Mouse (Mus musculus) stomach, embryonic 15.5 days (tissue): ENCODE measurements around the gene Pde10a. TPM values are rescaled to one million over a fixed set of nuclear protein-coding genes. Genes with fewer than 3 reads are reported as not detected.

Experiments used
- ATAC-seq: fragments of 200-750 bp; cut with Nextera tagmentation; 2 replicates; pipeline ENCODE4 v1.8.0; 2017; ENCODE audit warnings: low read depth, moderate number of reproducible peaks, moderate TSS enrichment; ENCODE audit not compliant: insufficient read depth, low FRiP score
- H3K27ac ChIP-seq: fragments of 300-500 bp; sonication (generic); 2 replicates; pipeline ENCODE4 v1.5.1; 2015; ENCODE audit warnings: mild to moderate bottlenecking, inconsistent platforms
- H3K27me3 ChIP-seq: fragments of 300-500 bp; sonication (generic); replicated peaks from 2 replicates; pipeline ENCODE4 v1.6.1; 2015; ENCODE audit warnings: inconsistent platforms
- H3K36me3 ChIP-seq: fragments of 300-500 bp; sonication (generic); 2 replicates; pipeline ENCODE4 v1.6.1; 2015; ENCODE audit warnings: inconsistent platforms
- H3K4me1 ChIP-seq: fragments of 300-500 bp; sonication (generic); 2 replicates; pipeline ENCODE4 v1.6.1; 2015; ENCODE audit warnings: inconsistent platforms
- H3K4me2 ChIP-seq: fragments of 300-500 bp; sonication (generic); 2 replicates; pipeline ENCODE4 v1.6.1; 2015; ENCODE audit warnings: mild to moderate bottlenecking, inconsistent platforms
- H3K4me3 ChIP-seq: fragments of 300-500 bp; sonication (generic); replicated peaks from 2 replicates; pipeline ENCODE4 v1.5.1; 2015; ENCODE audit warnings: inconsistent platforms
- H3K9ac ChIP-seq: fragments of 300-500 bp; sonication (generic); 2 replicates; pipeline ENCODE4 v1.6.1; 2015; ENCODE audit warnings: inconsistent platforms
- H3K9me3 ChIP-seq: fragments of 300-500 bp; sonication (generic); 2 replicates; pipeline ENCODE4 v1.6.1; 2016; ENCODE audit warnings: inconsistent platforms
- WGBS: fragments of 180-500 bp; shearing (Covaris S2); methylation state at CpG from one replicate; pipeline ENCODE4 v1.1.7; 2015; 5-methylcytosine and 5-hydroxymethylcytosine counted together
- polyA plus RNA-seq: library from polyadenylated mRNA; unstranded; fragments of >200 nt; fragmentation: Nextera tagmentation; extraction: Ambion mirVana; gene quantifications from 2 replicates; pipeline ENCODE4 v1.2.1, GENCODE M21; 2015

The Pde10a gene
- polyA plus RNA-seq, 1 experiment from 2014 or later: 1.4 TPM

- Histone ChIP-seq H3K4me1 (no peaks in the 10 kb centered on the region), H3K4me2 (no peak overlapping the region), H3K36me3 (no peaks in the 10 kb centered on the region), H3K9me3 (no peaks in the 10 kb centered on the region), H3K4me3 (no peak overlapping the region), H3K27me3 (no peaks in the 10 kb centered on the region), H3K9ac (no peak overlapping the region), H3K27ac (no peak overlapping the region)
- no peak for ATAC-seq
- WGBS: 79% methylated on average over 11 of the region's 11 CpGs
Measured at GRCm38 (mm10) chr17:8775571-8776161, 250.5 kb downstream of the Pde10a start.

DNA sequence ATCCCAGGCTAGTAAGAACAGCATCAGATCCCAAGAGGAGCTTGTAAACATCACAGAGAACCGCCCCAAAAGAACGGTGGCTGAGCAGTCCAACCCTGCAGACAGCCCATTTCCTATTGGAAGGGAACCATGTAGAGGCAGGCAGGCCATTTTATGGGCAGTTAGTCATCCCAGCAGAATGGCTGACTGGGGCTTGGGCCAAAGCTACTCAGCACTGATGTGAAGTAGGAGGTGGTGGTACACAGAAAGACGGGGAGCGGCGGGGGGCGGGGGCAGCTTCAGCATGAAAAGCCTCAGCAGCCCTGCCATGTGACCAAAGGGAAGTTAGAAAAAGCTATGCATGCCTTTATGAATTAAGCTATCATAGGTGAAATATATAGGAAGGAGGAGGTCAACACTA is 252.5 kb downstream of the Pde10a start:
- H3K9me3 ChIP-seq: no peaks in the 10 kb centered on the region
- no peak overlapping the region for H3K4me2 ChIP-seq
- no peaks in the 10 kb centered on the region for H3K36me3 ChIP-seq
- no peaks in the 10 kb centered on the region for H3K4me1 ChIP-seq
- ATAC-seq: no peak
- H3K27me3 ChIP-seq: no peaks in the 10 kb centered on the region
- no peak overlapping the region for H3K27ac ChIP-seq
- WGBS: 89% methylated on average over 6 of the region's 6 CpGs
- no peak overlapping the region for H3K9ac ChIP-seq
- no peak overlapping the region for H3K4me3 ChIP-seq

GRCm38 (mm10) chr17:8778839-8779238 is 253.7 kb downstream of the Pde10a start:
- H3K4me1 ChIP-seq: no peaks in the 10 kb centered on the region
- H3K9ac ChIP-seq: no peak overlapping the region
- no peak overlapping the region for H3K4me3 ChIP-seq
- no peak for ATAC-seq
- H3K27me3 ChIP-seq: no peaks in the 10 kb centered on the region
- 56% methylated on average over 5 of the region's 5 CpGs for WGBS
- H3K9me3 ChIP-seq: no peaks in the 10 kb centered on the region
- no peaks in the 10 kb centered on the region for H3K36me3 ChIP-seq
- no peak overlapping the region for H3K4me2 ChIP-seq
- H3K27ac ChIP-seq: no peak overlapping the region

DNA sequence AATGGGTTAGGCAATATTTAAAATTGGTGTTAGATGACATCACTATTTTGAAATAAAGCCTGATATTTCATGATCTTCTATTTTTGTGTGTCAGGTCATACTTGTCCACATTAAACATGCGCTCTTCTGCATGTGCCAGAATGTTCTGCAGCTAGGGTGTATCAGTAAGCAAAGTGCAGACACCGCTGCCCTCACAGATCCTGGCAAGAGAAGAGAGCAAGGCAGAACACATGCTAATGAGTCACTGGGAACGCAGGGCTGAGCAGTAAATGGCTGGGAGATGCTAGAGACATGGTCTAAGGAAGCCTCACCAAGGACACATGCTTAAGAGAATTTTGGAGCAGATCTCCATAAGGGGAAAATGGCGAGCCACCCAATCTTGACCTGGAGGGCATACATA is 255.3 kb downstream of the Pde10a start:
- H3K36me3 ChIP-seq: no peaks in the 10 kb centered on the region
- WGBS: 81% methylated on average over 4 of the region's 4 CpGs
- H3K9me3 ChIP-seq: no peaks in the 10 kb centered on the region
- no peaks in the 10 kb centered on the region for H3K4me1 ChIP-seq
- no peak overlapping the region for H3K4me2 ChIP-seq
- no peak for ATAC-seq
- H3K27me3 ChIP-seq: no peaks in the 10 kb centered on the region
- no peak overlapping the region for H3K4me3 ChIP-seq
- H3K9ac ChIP-seq: no peak overlapping the region
- H3K27ac ChIP-seq: no peak overlapping the region

DNA sequence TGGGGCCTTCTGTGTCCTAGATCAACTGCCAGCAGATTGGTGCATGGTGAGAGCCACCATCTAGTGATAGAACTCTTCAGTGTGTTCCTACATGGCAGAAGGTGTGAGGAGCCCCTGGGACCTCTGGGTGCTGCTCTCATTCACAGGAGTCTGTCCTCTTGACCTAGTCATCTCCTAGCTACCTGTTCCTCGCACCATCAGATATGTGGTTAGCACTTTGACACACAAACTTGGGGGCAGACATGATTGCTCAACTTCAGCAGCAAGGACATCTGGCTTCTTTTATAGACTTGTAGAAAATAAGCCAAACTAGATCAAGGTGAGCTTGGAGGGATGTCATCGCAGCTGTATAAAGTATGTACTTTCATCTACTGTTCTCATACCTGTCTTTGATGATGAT is 255.9 kb downstream of the Pde10a start:
- ATAC-seq: no peak
- Histone ChIP-seq H3K4me3 (no peak overlapping the region), H3K36me3 (no peaks in the 10 kb centered on the region), H3K27me3 (no peaks in the 10 kb centered on the region), H3K4me1 (no peaks in the 10 kb centered on the region), H3K4me2 (no peak overlapping the region), H3K9ac (no peak overlapping the region), H3K27ac (no peak overlapping the region), H3K9me3 (no peaks in the 10 kb centered on the region)
- 84% methylated on average over 2 of the region's 2 CpGs for WGBS

- Histone ChIP-seq H3K36me3 (no peaks in the 10 kb centered on the region), H3K4me1 (no peaks in the 10 kb centered on the region), H3K27ac (no peak overlapping the region), H3K4me2 (no peak overlapping the region), H3K27me3 (no peaks in the 10 kb centered on the region), H3K9ac (no peak overlapping the region), H3K9me3 (no peaks in the 10 kb centered on the region), H3K4me3 (no peak overlapping the region)
- WGBS: 70% methylated on average over 1 of the region's 1 CpGs
- no peak for ATAC-seq
Measured at GRCm38 (mm10) chr17:8781576-8781975, 256.4 kb downstream of the Pde10a start.

DNA sequence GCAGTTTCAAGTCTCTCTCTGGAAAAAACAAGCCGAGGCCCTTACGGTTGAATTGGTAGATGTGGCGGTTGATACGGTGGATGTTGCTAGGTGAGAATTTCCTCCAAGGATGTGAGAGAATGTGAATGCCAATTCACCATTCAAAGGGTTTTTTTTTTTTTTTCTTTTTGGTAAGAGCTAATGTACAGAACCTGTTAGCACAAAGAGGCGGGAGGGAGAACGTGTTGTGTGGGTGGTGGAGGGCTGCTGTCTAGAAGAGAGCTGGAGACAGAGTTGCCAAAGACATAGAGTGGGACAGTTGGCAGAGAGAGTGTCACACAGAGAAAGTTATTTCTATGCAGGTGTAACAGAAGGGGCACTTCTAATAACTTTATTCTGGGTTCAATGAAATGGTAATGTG is 260.7 kb downstream of the Pde10a start:
- H3K9me3 ChIP-seq: no peaks in the 10 kb centered on the region
- 0 out of 2 replicates have a peak, but pooled peaks cover 2% of the 10 kb centered on the region for H3K27me3 ChIP-seq
- H3K4me3 ChIP-seq: no peak overlapping the region
- WGBS: 91% methylated on average over 6 of the region's 6 CpGs
- no peak for ATAC-seq
- H3K27ac ChIP-seq: no peak overlapping the region
- no peak overlapping the region for H3K4me2 ChIP-seq
- H3K36me3 ChIP-seq: no peaks in the 10 kb centered on the region
- no peak overlapping the region for H3K9ac ChIP-seq
- H3K4me1 ChIP-seq: no peaks in the 10 kb centered on the region

- Histone ChIP-seq H3K4me2 (no peak overlapping the region), H3K4me1 (no peaks in the 10 kb centered on the region), H3K27me3 (0 out of 2 replicates have a peak, but pooled peaks cover 4% of the 10 kb centered on the region), H3K4me3 (no peak overlapping the region), H3K36me3 (no peaks in the 10 kb centered on the region), H3K27ac (no peak overlapping the region), H3K9me3 (no peaks in the 10 kb centered on the region), H3K9ac (no peak overlapping the region)
- WGBS: 84% methylated on average over 4 of the region's 4 CpGs
- no peak for ATAC-seq
Measured at GRCm38 (mm10) chr17:8786484-8786883, 261.3 kb downstream of the Pde10a start.

DNA sequence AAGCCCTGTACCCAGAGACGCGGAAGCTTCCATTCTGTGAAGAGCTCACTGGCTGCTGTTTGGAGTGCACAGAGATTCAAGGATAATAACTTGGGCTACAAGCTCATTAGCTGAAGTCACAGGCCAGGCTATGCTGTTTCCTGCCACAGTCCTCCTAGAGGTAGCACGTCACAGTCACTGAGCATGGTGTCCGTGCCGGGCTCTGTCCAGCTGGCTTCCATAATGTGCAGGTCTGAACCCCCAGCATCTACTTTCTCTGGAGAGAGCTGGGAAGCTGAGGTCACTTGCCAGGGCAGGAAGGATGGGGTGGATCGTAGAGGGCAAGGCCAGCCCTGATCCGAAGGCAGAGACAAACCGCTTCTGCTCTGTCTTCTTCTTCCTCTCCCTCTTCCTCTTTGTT is 262.6 kb downstream of the Pde10a start:
- H3K9me3 ChIP-seq: no peaks in the 10 kb centered on the region
- H3K4me2 ChIP-seq: no peak overlapping the region
- no peak overlapping the region for H3K4me3 ChIP-seq
- no peaks in the 10 kb centered on the region for H3K4me1 ChIP-seq
- no peak overlapping the region for H3K27ac ChIP-seq
- 0 out of 2 replicates have a peak, but pooled peaks cover 4% of the 10 kb centered on the region for H3K27me3 ChIP-seq
- H3K9ac ChIP-seq: no peak overlapping the region
- 67% methylated on average over 8 of the region's 8 CpGs for WGBS
- ATAC-seq: no peak
- H3K36me3 ChIP-seq: no peaks in the 10 kb centered on the region

GRCm38 (mm10) chr17:8791561-8791960 is 266.4 kb downstream of the Pde10a start:
- H3K36me3 ChIP-seq: no peaks in the 10 kb centered on the region
- no peak overlapping the region for H3K27ac ChIP-seq
- no peak for ATAC-seq
- H3K4me3 ChIP-seq: no peak overlapping the region
- 61% methylated on average over 4 of the region's 4 CpGs for WGBS
- H3K27me3 ChIP-seq: 0 out of 2 replicates have a peak, but pooled peaks cover 5% of the 10 kb centered on the region
- H3K4me2 ChIP-seq: no peak overlapping the region
- H3K9ac ChIP-seq: no peak overlapping the region
- H3K4me1 ChIP-seq: no peaks in the 10 kb centered on the region
- no peaks in the 10 kb centered on the region for H3K9me3 ChIP-seq

DNA sequence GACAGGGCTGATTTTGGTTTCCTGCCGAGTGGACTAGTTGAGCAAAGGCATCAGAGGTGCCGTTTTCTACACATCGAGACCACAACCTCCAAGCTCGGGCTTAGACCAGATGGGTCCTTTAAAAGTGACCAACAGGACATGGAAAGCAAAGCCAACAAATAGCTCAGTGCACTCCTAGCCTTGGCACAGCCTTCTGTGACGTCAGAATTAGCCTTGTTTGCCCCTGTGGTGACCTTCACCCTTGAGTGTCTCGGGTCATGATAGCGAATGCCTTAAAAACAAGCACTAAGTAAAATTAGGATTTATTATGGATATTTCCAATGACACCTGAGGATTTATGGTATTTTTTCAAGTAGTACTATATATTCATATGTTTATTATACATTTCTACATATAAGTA is 267.4 kb downstream of the Pde10a start:
- no peak for ATAC-seq
- no peak overlapping the region for H3K4me3 ChIP-seq
- no peak overlapping the region for H3K9ac ChIP-seq
- no peak overlapping the region for H3K27ac ChIP-seq
- peaks cover 9% of the 10 kb centered on the region for H3K27me3 ChIP-seq
- no peaks in the 10 kb centered on the region for H3K9me3 ChIP-seq
- H3K4me1 ChIP-seq: no peaks in the 10 kb centered on the region
- H3K36me3 ChIP-seq: no peaks in the 10 kb centered on the region
- 60% methylated on average over 7 of the region's 7 CpGs for WGBS
- no peak overlapping the region for H3K4me2 ChIP-seq

DNA sequence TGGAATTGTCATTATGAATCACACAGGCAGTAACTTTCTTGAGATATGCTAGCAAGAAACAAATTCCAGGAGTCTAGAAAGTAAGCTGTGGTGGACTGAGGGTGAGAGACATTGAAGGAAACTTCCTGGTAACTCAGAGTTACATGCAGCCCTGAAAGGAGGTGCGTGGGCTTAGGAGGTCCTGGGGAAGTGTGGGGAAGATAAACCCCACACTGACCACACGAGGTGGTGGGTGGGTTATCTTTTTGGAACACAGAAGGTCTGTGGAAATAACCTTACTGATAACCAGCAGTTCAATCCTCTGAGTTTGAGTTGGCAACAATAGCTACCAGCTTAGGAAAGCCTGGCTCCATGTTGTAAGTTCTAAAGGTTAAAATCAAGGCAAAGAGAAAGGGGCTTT is 272.5 kb downstream of the Pde10a start:
- 17% methylated on average over 2 of the region's 2 CpGs for WGBS
- H3K36me3 ChIP-seq: no peaks in the 10 kb centered on the region
- H3K4me1 ChIP-seq: no peaks in the 10 kb centered on the region
- H3K27me3 ChIP-seq: peaks cover 51% of the 10 kb centered on the region
- no peaks in the 10 kb centered on the region for H3K9me3 ChIP-seq
- H3K9ac ChIP-seq: no peak overlapping the region
- no peak overlapping the region for H3K4me2 ChIP-seq
- ATAC-seq: no peak
- H3K27ac ChIP-seq: no peak overlapping the region
- no peak overlapping the region for H3K4me3 ChIP-seq
